Mouse (Mus musculus) granulocyte monocyte progenitor cell, adult 5-6 weeks (primary cell): ENCODE data around the gene Map4k5. TPM values are rescaled to one million over a fixed set of nuclear protein-coding genes. Genes with fewer than 3 reads are reported as not detected.

Source experiments
- ATAC-seq: replicated peaks from 2 replicates; pipeline ENCODE4 v1.8.0; 2016; ENCODE audit warnings: mild to moderate bottlenecking, moderate TSS enrichment, inconsistent platforms; ENCODE audit not compliant: poor library complexity, severe bottlenecking
- total RNA-seq, 2 experiments: library from RNA; stranded (forward) in 1 of 2; stranded (reverse) in 1 of 2; fragments of 200-712, 200-1000 nt in 1 of 2; fragments of >200 nt in 1 of 2; fragmentation: Nextera tagmentation in 1 of 2; gene quantifications; 2 replicates each; pipeline ENCODE4 v1.2.3; 2014 to 2017

The Map4k5 gene
- 14.8 and 18.8 TPM in 2 replicates for total RNA-seq (2014; fragmentation: Nextera tagmentation)
- 16.4 and 24.1 TPM in 2 replicates for total RNA-seq (2017)

GRCm38 (mm10) chr12:69892371-69893251 is at the start of gene Map4k5, which contains the start of gene Atl1:
TSS of gene Map4k5 (minus strand) at chr12:69893200.
TSS of gene Atl1 (plus strand) at chr12:69892614.
- ATAC-seq: peak; percentile 89

- ATAC-seq: no peak
Measured at GRCm38 (mm10) chr12:69941655-69942329, 48.8 kb upstream of the Map4k5 start.

GRCm38 (mm10) chr12:69939291-69939690 is 46.3 kb upstream of the Map4k5 start:
- ATAC-seq: no peak

- no peak for ATAC-seq
Measured at GRCm38 (mm10) chr12:69937731-69938130, 44.7 kb upstream of the Map4k5 start.

GRCm38 (mm10) chr12:69926716-69927115 is 33.7 kb upstream of the Map4k5 start:
- ATAC-seq: peak; percentile 50; the same call in 1 of the 2 replicates

GRCm38 (mm10) chr12:69924012-69924411 is 31.0 kb upstream of the Map4k5 start:
- ATAC-seq: peak; percentile 71

GRCm38 (mm10) chr12:69923603-69924002 is 30.6 kb upstream of the Map4k5 start:
- ATAC-seq: no peak

GRCm38 (mm10) chr12:69923128-69923527 is 30.1 kb upstream of the Map4k5 start:
- ATAC-seq: no peak

- ATAC-seq: no peak
Measured at GRCm38 (mm10) chr12:69922099-69922498, 29.1 kb upstream of the Map4k5 start.

- no peak for ATAC-seq
Measured at GRCm38 (mm10) chr12:69917870-69918269, 24.9 kb upstream of the Map4k5 start.

- ATAC-seq: 0 out of 2 replicates have a peak, but pooled peaks have one; percentile 22
Measured at GRCm38 (mm10) chr12:69912737-69913136, 19.7 kb upstream of the Map4k5 start.

GRCm38 (mm10) chr12:69911906-69912305 is 18.9 kb upstream of the Map4k5 start:
- no peak for ATAC-seq

- no peak for ATAC-seq
Measured at GRCm38 (mm10) chr12:69908511-69908900, 15.5 kb upstream of the Map4k5 start.

- ATAC-seq: peak; percentile 74
Measured at GRCm38 (mm10) chr12:69907667-69908510, 14.9 kb upstream of the Map4k5 start.

GRCm38 (mm10) chr12:69904991-69905390 is 12.0 kb upstream of the Map4k5 start:
- no peak for ATAC-seq

GRCm38 (mm10) chr12:69898119-69898518 is 5.1 kb upstream of the Map4k5 start:
- ATAC-seq: no peak

- ATAC-seq: no peak
Measured at GRCm38 (mm10) chr12:69895046-69895445, 2.0 kb upstream of the Map4k5 start.

- no peak for ATAC-seq
Measured at GRCm38 (mm10) chr12:69893927-69894326, 927 bp upstream of the Map4k5 start.

- ATAC-seq: no peak
Measured at GRCm38 (mm10) chr12:69891721-69892120, 1.3 kb downstream of the Map4k5 start.

GRCm38 (mm10) chr12:69890476-69890875 is 2.5 kb downstream of the Map4k5 start:
- ATAC-seq: no peak
